Mouse (Mus musculus) common myeloid progenitor, adult 5-6 weeks (primary cell): Measurements from ENCODE around the gene Gramd1b. TPM values are rescaled to one million over a fixed set of nuclear protein-coding genes. Genes with fewer than 3 reads are reported as not detected.
"Not testable (repeated sequence)": the region's sequence is repeated elsewhere in the genome, so short reads cannot be mapped to it uniquely, and the experiment has no call there.

Experiments used
- ATAC-seq: replicated peaks from 2 replicates; pipeline ENCODE4 v1.8.0; 2016; ENCODE audit warnings: low read depth, mild to moderate bottlenecking, moderate TSS enrichment, inconsistent platforms; ENCODE audit not compliant: poor library complexity, severe bottlenecking
- total RNA-seq: library from RNA; stranded (forward); fragments of 200-1000, 187-1606 nt; gene quantifications from 2 replicates; pipeline ENCODE4 v1.2.3, GENCODE M21; 2017

Gramd1b gene
- total RNA-seq, 1 experiment from 2014 or later: 8.5 TPM

GRCm38 (mm10) chr9:40521097-40521496 is 10.1 kb downstream of the Gramd1b start:
- 0 out of 2 replicates have a peak, but pooled peaks have one; percentile 36 for ATAC-seq

GRCm38 (mm10) chr9:40519294-40519693 is 11.9 kb downstream of the Gramd1b start:
- peak; percentile 83 for ATAC-seq

- ATAC-seq: no peak
These were observed 19.2 kb downstream of the Gramd1b start for GRCm38 (mm10) chr9:40511970-40512369.

- no peak for ATAC-seq
These were observed 21.7 kb downstream of the Gramd1b start for GRCm38 (mm10) chr9:40509479-40509878.

GRCm38 (mm10) chr9:40506576-40506975 is 24.6 kb downstream of the Gramd1b start:
- ATAC-seq: no peak

- no peak for ATAC-seq
These were observed 25.5 kb downstream of the Gramd1b start for GRCm38 (mm10) chr9:40505471-40506312.

- ATAC-seq: no peak
These were observed 26.3 kb downstream of the Gramd1b start for GRCm38 (mm10) chr9:40504886-40505285.

GRCm38 (mm10) chr9:40500691-40501090 is 30.5 kb downstream of the Gramd1b start:
- ATAC-seq: no peak

GRCm38 (mm10) chr9:40482351-40483084 is 48.7 kb downstream of the Gramd1b start:
- not testable (repeated sequence) for ATAC-seq

GRCm38 (mm10) chr9:40481271-40481670 is 49.9 kb downstream of the Gramd1b start:
- ATAC-seq: no peak

- ATAC-seq: peak; percentile 93
These were observed 51.9 kb downstream of the Gramd1b start for GRCm38 (mm10) chr9:40479333-40479732.

GRCm38 (mm10) chr9:40478146-40478900 is 52.9 kb downstream of the Gramd1b start:
- ATAC-seq: no peak

- no peak for ATAC-seq
These were observed 53.6 kb downstream of the Gramd1b start for GRCm38 (mm10) chr9:40477611-40478010.

- ATAC-seq: no peak
These were observed 55.1 kb downstream of the Gramd1b start for GRCm38 (mm10) chr9:40476098-40476497.

GRCm38 (mm10) chr9:40472961-40473510 is 58.1 kb downstream of the Gramd1b start:
- no peak for ATAC-seq

- ATAC-seq: no peak
These were observed 61.6 kb downstream of the Gramd1b start for GRCm38 (mm10) chr9:40469403-40470137.

- no peak for ATAC-seq
These were observed 64.4 kb downstream of the Gramd1b start for GRCm38 (mm10) chr9:40466782-40467181.

- no peak for ATAC-seq
These were observed 65.6 kb downstream of the Gramd1b start for GRCm38 (mm10) chr9:40465596-40465995.

- no peak for ATAC-seq
These were observed 68.8 kb downstream of the Gramd1b start for GRCm38 (mm10) chr9:40462401-40462800.
